Mouse (Mus musculus): ENCODE measurements around the gene Tcea2.

DNA sequence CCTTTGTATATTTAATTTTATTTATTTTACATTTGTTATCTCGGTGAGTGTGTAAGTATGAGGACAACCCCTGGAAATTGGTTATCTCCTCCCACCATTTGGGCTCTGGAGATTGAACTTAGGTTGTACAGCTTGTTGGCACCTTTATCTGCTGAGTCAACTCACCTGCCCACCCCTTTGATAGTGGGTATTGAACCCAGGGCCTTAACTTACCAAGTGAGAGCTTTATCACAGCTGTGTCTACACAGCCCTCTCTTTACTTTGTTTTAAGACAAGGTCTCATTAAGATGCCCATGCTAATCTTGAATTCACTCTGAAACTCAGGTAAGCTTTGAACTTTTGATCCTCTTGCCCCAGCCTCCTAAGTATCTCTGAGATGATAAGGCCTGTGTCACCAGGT lies 1.9 kb downstream of the Tcea2 start:
- no peak for TF ChIP-seq CTCF (IDR thresholded peaks at IDR 0.05; ENCODE audit: extremely low read depth, insufficient read length, insufficient replicate concordance, low read depth, low read length)
- no peak for TF ChIP-seq POLR2A (IDR thresholded peaks at IDR 0.05; ENCODE audit: low read depth, low read length)

All from small intestine, adult 2 months (tissue).